Mouse (Mus musculus) T-cell, adult 66 days (primary cell): Measurements from ENCODE around the gene Tnfrsf9. TPM values are rescaled to one million over a fixed set of nuclear protein-coding genes. Genes with fewer than 3 reads are reported as not detected.

Experiments
- total RNA-seq, 2 experiments: library from RNA; stranded (reverse); gene quantifications; 3 replicates in 1 of 2; 4 replicates in 1 of 2; pipeline ENCODE4 v1.2.4; 2023

Tnfrsf9 gene
- total RNA-seq: 10 to 100 TPM; 13.1 to 23.1 TPM

GRCm38 (mm10) chr4:150914290-150914733, at the start of gene Tnfrsf9, which contains the start of gene Park7:
Gene Tnfrsf9 (plus strand): TSS chr4:150914562.
Gene Park7 (minus strand): TSS chr4:150914437.

Other genes starting within 250 kb of the Tnfrsf9 start
- gene Errfi1, start 60.6 kb upstream of the Tnfrsf9 start, total RNA-seq: 10 to 100 TPM; 22.8 to 23.3 TPM
- gene Park7, start 125 bp upstream of the Tnfrsf9 start, total RNA-seq: 100 to 1,000 TPM; 160 to 177 TPM
- gene Uts2, start 82.5 kb downstream of the Tnfrsf9 start, total RNA-seq: not detected
- gene Per3, start 130.1 kb downstream of the Tnfrsf9 start, total RNA-seq: 1 to 10 TPM; 2.0 to 2.8 TPM
- 10 to 100 TPM; 74.1 to 80.1 TPM for gene Vamp3, start 143.4 kb downstream of the Tnfrsf9 start, total RNA-seq
- not detected for gene Gm13090, start 175.0 kb downstream of the Tnfrsf9 start, total RNA-seq